Mouse (Mus musculus): ENCODE data around the gene Ppm1h.

GRCm38 (mm10) chr10:122830638-122831037 is 152.1 kb downstream of the Ppm1h start:
- TF ChIP-seq JUND (IDR thresholded peaks at IDR 0.05; ENCODE audit: low read depth, low read length) (no peak), HCFC1 (IDR thresholded peaks at IDR 0.05; ENCODE audit: low read depth, low read length) (no peak), EP300 (IDR thresholded peaks at IDR 0.05; ENCODE audit: low read depth in 1 of 2, low read length in 2 of 2) (no peak), MYC (IDR thresholded peaks at IDR 0.05; ENCODE audit: low read depth, low read length) (no peak), KAT2A (conservative IDR thresholded peaks at IDR 0.05; ENCODE audit: low read depth, low read length) (no peak), SIN3A (IDR thresholded peaks at IDR 0.05; ENCODE audit: low read length) (no peak), POLR2AphosphoS2 (IDR thresholded peaks at IDR 0.05; ENCODE audit: low read length) (no peak), POLR2A (IDR thresholded peaks at IDR 0.05; ENCODE audit: control insufficient read depth in 1 of 2, insufficient read depth in 1 of 2, low read depth in 1 of 2, low read length in 2 of 2, poor library complexity in 1 of 2) (no peak), BHLHE40 (IDR thresholded peaks at IDR 0.05; ENCODE audit: borderline replicate concordance, low read depth, low read length) (no peak), NRF1 (IDR thresholded peaks at IDR 0.05; ENCODE audit: insufficient read depth, low read depth, low read length, poor library complexity, severe bottlenecking) (no peak), CTCF (IDR thresholded peaks at IDR 0.05 in 2 of 3, conservative IDR thresholded peaks at IDR 0.05 in 1 of 3; ENCODE audit: control insufficient read depth in 1 of 3, insufficient read depth in 1 of 3, low read depth in 2 of 3, low read length in 3 of 3, poor library complexity in 1 of 3, severe bottlenecking in 1 of 3) (no peak), RAD21 (IDR thresholded peaks at IDR 0.05; ENCODE audit: low read depth, low read length) (no peak), USF1 (IDR thresholded peaks at IDR 0.05; ENCODE audit: low read depth, low read length) (no peak)
